Mouse (Mus musculus) bone marrow macrophage, adult 2 months (primary cell): ENCODE results near the gene Dmpk.

ENCODE experiments used
- CTCF ChIP-seq: IDR thresholded peaks from 2 replicates; pipeline ENCODE4 v1.5.1; 2012; ENCODE audit warnings: low read depth, mild to moderate bottlenecking, low read length, moderate library complexity
- POLR2A ChIP-seq: IDR thresholded peaks from 2 replicates; pipeline ENCODE4 v1.6.1; 2012; ENCODE audit warnings: mild to moderate bottlenecking, low read depth, low read length, borderline replicate concordance

DNA sequence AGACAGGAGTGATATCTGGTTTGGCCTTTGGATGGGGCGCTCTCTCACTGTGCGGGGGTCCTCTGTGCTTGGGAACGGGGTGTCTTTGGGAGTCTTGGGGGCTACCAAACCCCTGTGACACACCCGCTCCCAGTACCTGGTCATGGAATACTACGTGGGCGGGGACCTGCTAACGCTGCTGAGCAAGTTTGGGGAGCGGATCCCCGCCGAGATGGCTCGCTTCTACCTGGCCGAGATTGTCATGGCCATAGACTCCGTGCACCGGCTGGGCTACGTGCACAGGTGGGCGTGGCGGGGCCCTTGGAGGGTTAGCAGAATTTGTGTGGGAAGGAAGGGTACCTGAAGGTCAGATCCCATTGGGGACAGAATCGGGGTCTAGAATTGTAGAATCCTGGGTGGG is 3.1 kb downstream of the Dmpk start:
- no peak for TF ChIP-seq CTCF
- TF ChIP-seq POLR2A = no peak
